Mouse (Mus musculus) hindlimb bud, embryonic 11.5 days (tissue): ENCODE data around the gene Anpep.

Source experiments
- DNase-seq: peaks from one replicate; pipeline ENCODE4 v3.0.0-alpha.2; 2012; ENCODE audit warnings: low read depth, low spot score; ENCODE audit errors: extremely low spot score

Gene Anpep

GRCm38 (mm10) chr7:79860811-79861210, at the start of gene Anpep:
TSS of gene Anpep (minus strand) at chr7:79861059.
- DNase-seq, result no peak

- no peak for DNase-seq
Measured at GRCm38 (mm10) chr7:79907356-79907755, 46.5 kb upstream of the Anpep start.

GRCm38 (mm10) chr7:79906914-79907313, 46.1 kb upstream of the Anpep start:
- DNase-seq, result no peak

GRCm38 (mm10) chr7:79905193-79905592, 44.3 kb upstream of the Anpep start:
- no peak for DNase-seq

- no peak for DNase-seq
Measured at GRCm38 (mm10) chr7:79903160-79903792, 42.4 kb upstream of the Anpep start.

- DNase-seq, result no peak
Measured at GRCm38 (mm10) chr7:79900753-79901152, 39.9 kb upstream of the Anpep start.

- DNase-seq, result no peak
Measured at GRCm38 (mm10) chr7:79895225-79895624, 34.4 kb upstream of the Anpep start.

GRCm38 (mm10) chr7:79894790-79895189, 33.9 kb upstream of the Anpep start:
- no peak for DNase-seq

GRCm38 (mm10) chr7:79892576-79893428, 31.9 kb upstream of the Anpep start:
- DNase-seq, result no peak

GRCm38 (mm10) chr7:79890436-79891221, 29.8 kb upstream of the Anpep start:
- DNase-seq, result no peak

GRCm38 (mm10) chr7:79888603-79889002, 27.7 kb upstream of the Anpep start:
- DNase-seq, result no peak

GRCm38 (mm10) chr7:79883613-79884334, 22.9 kb upstream of the Anpep start:
- DNase-seq, result no peak

- no peak for DNase-seq
Measured at GRCm38 (mm10) chr7:79881901-79882300, 21.0 kb upstream of the Anpep start.

GRCm38 (mm10) chr7:79880998-79881397, 20.1 kb upstream of the Anpep start:
- no peak for DNase-seq

- DNase-seq, result no peak
Measured at GRCm38 (mm10) chr7:79880033-79880432, 19.2 kb upstream of the Anpep start.

GRCm38 (mm10) chr7:79878455-79879025, 17.7 kb upstream of the Anpep start:
- DNase-seq, result no peak

GRCm38 (mm10) chr7:79873407-79873806, 12.5 kb upstream of the Anpep start:
- DNase-seq, result no peak

- DNase-seq, result no peak
Measured at GRCm38 (mm10) chr7:79871797-79872345, 11.0 kb upstream of the Anpep start.

- no peak for DNase-seq
Measured at GRCm38 (mm10) chr7:79869072-79869719, 8.3 kb upstream of the Anpep start.

GRCm38 (mm10) chr7:79868475-79868874, 7.6 kb upstream of the Anpep start:
- DNase-seq, result no peak
